Mouse (Mus musculus) lung, adult 2 months (tissue): ENCODE results near the gene Cyp2d11.

Experiments
- CTCF ChIP-seq: fragments of 200-500 bp; IDR thresholded peaks from 2 replicates; pipeline ENCODE4 v1.5.1; 2011; ENCODE audit warnings: mild to moderate bottlenecking, low read length, control low read depth; ENCODE audit not compliant: insufficient read depth
- POLR2A ChIP-seq: fragments of 200-500 bp; IDR thresholded peaks from 2 replicates; pipeline ENCODE4 v1.6.1; 2011; ENCODE audit warnings: low read depth, mild to moderate bottlenecking, control low read depth, low read length, borderline replicate concordance; ENCODE audit errors: extremely low read depth

DNA sequence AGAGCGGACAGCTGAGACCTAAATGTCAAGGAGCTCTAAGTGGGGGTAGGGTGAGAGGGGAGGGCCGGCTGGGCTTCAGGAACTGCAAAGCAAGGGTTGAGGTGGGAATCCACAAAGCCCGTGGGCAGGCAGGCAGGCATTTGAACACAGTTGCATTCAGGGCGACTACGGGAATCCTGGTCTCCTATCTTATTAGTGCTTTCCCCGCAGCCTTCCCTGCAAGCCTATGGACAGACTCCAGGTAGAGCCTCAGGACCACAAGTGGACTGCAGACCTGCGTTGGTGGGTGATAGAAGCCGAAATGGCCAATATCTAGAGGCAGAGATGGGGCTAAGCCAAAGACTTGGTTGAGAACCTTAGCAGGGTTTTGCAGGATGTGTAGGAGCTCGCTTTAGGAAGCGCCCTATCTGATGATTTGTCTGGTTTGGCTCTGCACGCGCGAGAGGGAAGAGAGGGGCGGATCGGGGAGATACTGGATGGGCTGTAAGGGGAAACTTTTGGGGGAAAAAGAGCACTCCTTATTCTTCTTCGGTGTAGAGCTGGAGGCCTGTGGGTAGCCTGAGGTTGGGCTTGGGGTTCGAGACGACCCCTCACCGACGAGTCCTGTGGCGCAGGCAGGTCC lies 53.3 kb downstream of the Cyp2d11 start:
- TF ChIP-seq POLR2A: no peak
- TF ChIP-seq CTCF: no peak
